Mouse (Mus musculus) layer of hippocampus, adult 9-10 months (tissue): ENCODE data around the gene Psmc5.

ENCODE experiments used
- DNase-seq: peaks from one replicate; pipeline ENCODE4 v3.0.0; 2022; ENCODE audit warnings: low spot score

Gene Psmc5

GRCm38 (mm10) chr11:106269060-106269431 lies 13.1 kb downstream of the Psmc5 start:
- DNase-seq, result no peak

DNA sequence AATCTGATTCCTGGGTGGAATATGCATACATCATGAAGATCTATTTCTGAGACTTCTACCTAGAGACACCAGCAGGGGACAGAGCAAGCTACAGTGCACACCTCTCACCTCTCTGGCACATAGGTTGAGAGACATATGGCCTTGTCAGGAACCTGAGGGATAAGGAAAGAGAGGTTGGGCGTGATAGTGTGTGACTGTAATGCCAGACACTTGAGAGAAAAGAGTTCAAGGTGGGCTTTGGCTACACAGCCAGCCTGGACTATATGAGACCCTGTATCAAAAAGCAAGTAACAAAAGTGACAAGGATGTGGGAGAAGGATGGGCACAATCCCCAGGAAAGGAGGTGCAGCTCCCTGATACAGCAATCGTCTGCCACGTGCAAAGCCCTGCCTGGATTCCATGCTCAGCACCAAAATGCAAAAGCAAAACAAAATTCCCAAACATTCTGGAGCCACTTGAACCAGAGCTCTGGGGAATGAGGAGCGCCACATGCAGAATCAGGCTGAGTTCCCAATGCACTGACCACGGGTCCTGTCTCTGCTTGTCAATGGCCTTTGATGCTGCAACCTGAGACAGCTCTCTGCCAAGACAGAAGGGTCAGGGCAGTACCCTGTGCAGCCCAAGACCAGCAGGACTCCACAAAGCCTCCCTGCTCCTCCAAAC lies 15.3 kb downstream of the Psmc5 start:
- no peak for DNase-seq

DNA sequence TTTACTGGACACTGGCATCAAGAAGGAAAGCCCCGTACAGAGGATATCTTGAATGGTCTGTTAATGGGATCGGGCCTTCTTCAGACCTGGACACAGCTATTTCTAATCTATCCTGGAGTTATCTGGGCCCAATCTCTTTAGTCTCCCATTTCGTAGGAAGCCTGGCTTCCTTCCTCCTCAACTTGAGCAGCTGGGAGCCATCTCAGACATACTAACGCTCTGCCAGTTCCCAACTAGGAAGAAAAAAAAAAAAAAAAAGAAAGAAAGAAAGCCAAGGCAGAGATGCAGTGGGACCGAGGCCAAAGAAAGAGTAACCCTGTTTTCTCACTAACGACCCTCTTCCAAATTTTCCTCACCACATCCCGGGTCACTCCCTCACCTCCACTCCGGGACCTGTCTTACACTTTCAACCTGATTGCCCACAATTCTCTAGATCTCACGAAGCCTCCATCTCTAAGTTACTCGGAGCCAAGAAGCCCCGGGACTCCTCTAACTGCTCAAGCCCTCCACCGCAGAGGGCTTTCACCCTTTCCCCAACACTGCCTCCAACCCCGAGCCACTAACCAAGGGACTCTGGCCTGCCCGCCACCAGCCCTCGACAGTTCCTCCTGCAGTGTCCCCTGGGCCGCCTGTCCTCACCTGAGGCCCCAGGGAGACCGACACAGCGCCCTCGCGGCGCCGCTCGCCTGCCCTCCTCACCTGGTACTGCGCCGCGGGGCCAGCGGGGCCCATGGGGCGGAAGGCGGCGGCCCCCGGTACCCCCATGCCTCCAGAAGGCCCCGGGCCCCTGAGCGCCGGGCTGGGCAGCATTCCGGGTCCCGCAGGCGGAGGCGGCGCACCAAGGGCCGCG lies 16.1 kb downstream of the Psmc5 start:
- DNase-seq, result no peak

DNA sequence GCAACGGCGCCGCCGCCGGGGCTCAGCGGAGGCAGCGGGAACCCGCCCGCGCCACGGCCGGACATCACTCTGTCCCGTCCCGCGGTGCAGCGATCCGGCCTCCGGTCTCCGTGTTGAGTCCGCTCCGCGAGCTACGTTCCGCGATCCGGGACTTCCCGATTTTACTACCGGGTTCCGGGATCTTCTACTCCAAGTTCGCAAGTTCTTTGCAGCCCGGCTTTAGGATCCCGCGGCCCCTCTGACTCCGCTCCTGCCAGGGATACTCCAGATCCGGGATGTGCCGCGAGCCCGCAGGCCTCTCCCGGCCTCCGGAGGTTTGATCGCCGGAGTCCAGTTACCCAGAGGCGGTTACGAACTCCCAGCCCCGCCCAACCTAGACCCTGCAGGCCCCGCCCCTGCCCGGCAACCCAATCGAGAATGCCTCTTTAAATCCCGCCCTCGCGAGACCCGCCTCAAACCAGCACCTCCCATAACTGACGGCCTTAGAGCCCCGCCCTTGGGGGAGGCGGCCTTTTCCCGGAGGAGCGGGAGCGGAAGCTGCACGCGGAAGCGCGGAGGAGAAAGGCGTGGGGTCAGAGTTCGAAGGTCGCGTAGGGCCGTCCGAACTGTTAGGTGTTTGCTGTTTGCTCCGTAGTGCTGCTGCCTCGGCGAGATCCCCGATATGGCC lies 16.8 kb downstream of the Psmc5 start, which contains the start of gene Smarcd2:
Smarcd2 (minus strand) TSS at position 329 of the 667 bp plus-strand sequence.
- DNase-seq, result peak; percentile 97

DNA sequence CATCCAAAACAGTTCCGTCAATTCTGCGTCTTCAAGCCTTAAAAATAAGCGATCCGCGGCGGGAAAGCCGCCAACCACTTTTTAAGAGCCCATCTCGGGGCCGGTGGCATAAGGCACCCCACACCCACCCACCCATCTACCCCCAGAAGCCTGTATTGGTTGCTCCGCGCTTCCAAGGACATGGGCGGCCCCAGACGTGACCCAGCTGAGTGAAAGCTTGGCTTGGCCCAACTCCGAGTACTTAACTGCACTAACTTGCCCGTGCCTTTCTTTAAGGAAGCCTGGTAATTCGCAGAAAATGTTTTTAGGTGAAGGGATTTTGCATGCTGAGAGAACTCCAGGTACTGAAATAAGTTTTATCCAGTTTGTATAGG lies 17.3 kb downstream of the Psmc5 start:
- DNase-seq, result no peak

DNA sequence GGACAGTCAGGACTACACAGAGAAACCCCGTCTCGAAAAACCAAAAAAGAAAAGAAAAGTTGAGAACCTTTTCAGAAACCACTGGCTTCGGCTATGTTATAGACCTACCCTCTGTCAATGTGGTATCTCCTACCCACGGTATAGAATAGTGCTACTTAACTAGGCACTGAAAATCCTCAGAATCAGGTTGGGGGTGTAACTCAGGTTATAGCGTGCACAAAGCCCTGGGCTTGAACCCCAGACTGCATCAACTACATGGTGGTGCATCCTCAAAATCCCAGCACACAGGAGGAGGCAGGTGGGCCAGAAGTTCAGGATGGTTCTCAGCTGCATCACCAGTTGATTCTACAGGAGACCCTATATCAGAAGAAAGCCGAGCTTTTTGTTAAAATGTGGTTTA lies 17.9 kb downstream of the Psmc5 start:
- no peak for DNase-seq

- DNase-seq, result no peak
Measured at GRCm38 (mm10) chr11:106274374-106274773, 18.4 kb downstream of the Psmc5 start.

DNA sequence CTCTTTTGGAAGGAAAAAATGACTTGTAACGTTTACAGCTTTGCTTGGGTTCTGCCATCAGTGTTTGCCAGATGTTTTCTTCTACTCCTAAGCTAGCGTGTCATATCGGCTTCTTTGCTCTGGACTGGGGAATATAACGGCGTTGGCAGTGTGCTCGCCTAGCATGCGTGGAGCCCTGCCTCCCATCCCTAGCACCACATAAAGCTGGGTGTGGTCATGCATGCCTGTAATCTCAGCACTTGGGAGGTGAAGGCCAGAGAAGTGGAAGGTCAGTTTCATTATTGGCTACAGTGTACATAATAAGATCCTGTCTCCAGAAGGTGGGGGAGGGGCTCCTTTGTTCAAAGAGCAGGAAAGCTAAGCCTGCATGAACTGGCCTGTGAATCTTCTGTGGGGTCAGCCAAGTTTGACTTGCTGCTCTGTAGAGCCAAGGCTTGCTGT lies 19.0 kb downstream of the Psmc5 start:
- DNase-seq, result no peak

GRCm38 (mm10) chr11:106276454-106276853 lies 20.5 kb downstream of the Psmc5 start, which contains the start of gene Tcam1:
TSS of gene Tcam1 (plus strand) at chr11:106276672.
- peak; percentile 97 for DNase-seq

GRCm38 (mm10) chr11:106282452-106282851 lies 26.5 kb downstream of the Psmc5 start:
- no peak for DNase-seq

- no peak for DNase-seq
Measured at GRCm38 (mm10) chr11:106283371-106283770, 27.4 kb downstream of the Psmc5 start.

DNA sequence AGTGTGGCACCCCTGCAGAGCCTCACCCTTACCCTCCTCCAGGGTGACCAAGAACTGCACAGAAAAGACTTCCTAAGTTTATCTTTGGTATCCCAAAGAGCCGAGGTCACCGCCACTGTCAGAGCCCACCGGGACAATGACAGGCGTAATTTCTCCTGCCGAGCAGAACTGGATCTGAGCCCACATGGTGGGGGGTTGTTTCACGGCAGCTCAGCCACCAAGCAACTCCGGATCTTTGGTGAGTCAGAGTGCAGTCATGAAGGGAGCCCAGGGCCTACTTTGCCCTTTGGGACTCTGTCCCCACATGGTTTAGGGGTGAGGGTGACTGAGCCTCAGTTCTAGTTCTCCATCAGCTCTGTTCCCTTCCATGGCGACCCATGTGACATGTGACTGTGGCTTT lies 28.2 kb downstream of the Psmc5 start:
- DNase-seq, result no peak

- DNase-seq, result no peak
Measured at GRCm38 (mm10) chr11:106286206-106286605, 30.3 kb downstream of the Psmc5 start.

GRCm38 (mm10) chr11:106286987-106287386 lies 31.0 kb downstream of the Psmc5 start:
- DNase-seq, result no peak

GRCm38 (mm10) chr11:106289369-106289768 lies 33.4 kb downstream of the Psmc5 start:
- no peak for DNase-seq

DNA sequence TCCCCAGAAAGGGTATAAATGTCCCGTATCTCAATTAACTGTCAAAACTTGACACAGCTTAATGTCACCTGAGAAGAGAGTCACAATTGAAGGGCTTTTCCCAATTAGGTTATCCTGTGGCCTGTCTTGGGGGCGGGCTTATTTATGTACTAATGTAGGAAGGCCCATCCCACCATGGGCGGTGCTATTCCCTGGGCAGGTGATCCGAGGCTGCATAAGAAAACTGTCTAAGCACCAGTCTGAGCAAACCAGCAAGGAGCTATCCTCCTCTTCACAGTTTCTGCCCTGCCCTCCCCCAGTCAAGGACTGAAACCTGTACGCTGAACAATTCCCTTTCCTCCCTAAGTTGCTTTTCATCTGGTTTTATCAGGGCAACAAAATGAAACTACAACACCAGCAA lies 34.4 kb downstream of the Psmc5 start:
- no peak for DNase-seq

GRCm38 (mm10) chr11:106291861-106292260 lies 35.9 kb downstream of the Psmc5 start:
- no peak for DNase-seq

GRCm38 (mm10) chr11:106301765-106302164 lies 45.8 kb downstream of the Psmc5 start, which contains the start of gene Gh:
TSS of gene Gh (minus strand) at chr11:106301865.
- no peak for DNase-seq

DNA sequence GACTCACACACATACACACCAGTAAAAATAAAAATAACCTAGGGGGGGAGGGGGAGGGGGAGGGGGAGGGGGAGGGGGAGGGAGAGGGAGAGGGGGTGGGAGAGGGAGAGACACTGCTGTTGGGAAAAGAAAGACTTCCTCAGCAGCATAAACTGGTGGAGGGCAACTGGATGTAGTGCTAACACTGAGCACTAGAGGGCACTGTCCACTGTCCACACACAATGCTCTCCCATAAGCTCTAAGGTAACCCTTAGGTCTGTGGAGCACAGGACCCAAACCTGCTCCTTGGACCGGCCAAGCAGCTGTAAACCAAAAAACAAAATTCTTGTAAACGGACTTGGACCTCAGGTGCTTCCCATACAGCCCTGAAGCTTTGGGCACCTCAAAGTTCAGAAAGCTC lies 46.7 kb downstream of the Psmc5 start:
- DNase-seq, result no peak

GRCm38 (mm10) chr11:106305348-106306064 lies 49.6 kb downstream of the Psmc5 start:
- no peak for DNase-seq

- DNase-seq, result no peak
Measured at GRCm38 (mm10) chr11:106306065-106306385, 50.1 kb downstream of the Psmc5 start.

DNA sequence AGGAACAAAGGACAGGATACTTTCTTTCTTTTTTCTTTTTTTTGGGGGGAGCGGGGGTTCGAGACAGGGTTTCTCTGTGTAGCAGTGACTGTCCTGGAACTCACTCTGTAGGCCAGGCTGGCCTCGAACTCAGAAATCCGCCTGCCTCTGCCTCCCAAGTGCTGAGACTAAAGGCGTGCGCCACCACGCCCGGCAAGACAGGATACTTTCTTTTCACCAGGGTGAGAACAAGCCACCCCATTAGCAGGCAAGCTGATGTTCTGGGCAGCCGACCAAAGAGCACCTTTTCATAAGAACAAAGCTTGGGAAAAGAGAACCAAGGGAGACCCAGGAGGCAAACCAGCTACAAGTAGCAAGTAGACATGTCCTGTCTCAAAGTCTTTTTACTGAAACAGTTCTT lies 50.8 kb downstream of the Psmc5 start:
- no peak for DNase-seq
